Mouse (Mus musculus): Measurements from ENCODE around the gene Bmp8a.

DNA sequence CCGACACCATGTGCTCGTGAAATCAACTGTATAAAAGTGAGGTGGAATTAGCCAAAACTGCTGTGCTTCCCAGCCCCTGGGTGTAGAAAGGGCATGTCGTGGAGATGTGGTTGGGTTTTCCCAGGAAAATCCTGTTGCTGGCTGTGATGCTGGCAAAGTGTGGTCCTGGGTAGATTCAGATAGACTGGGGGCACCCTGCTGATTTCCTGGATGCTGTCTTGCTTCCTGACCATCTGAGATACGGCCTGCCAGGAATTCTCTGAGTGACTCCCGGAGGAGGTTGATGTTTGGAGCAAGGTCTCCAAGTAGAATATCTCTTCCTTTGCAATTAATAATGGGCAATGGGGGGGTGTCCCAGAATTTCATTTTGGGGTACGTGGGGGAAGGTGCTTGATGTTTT lies 14.1 kb downstream of the Bmp8a start:
- TF ChIP-seq POLR2A (IDR thresholded peaks at IDR 0.05; ENCODE audit: insufficient read length, low read depth) (no peak), MYOG (IDR thresholded peaks at IDR 0.05; ENCODE audit: control insufficient read depth in 1 of 3, insufficient read depth in 1 of 3, insufficient read length in 2 of 3, low read depth in 2 of 3) (no peak), SRF (IDR thresholded peaks at IDR 0.05; ENCODE audit: control insufficient read depth, insufficient read length, low read depth) (no peak), E2F4 (IDR thresholded peaks at IDR 0.05; ENCODE audit: insufficient read depth) (no peak), TCF12 (IDR thresholded peaks at IDR 0.05; ENCODE audit: insufficient read depth, poor library complexity, severe bottlenecking) (no peak), USF1 (IDR thresholded peaks at IDR 0.05; ENCODE audit: low read depth) (no peak), MAX (IDR thresholded peaks at IDR 0.05; ENCODE audit: low read depth) (no peak), MYOD1 (IDR thresholded peaks at IDR 0.05; ENCODE audit: control insufficient read depth in 1 of 3, insufficient read length in 2 of 3, low read depth in 2 of 3) (no peak), POLR2AphosphoS2 (IDR thresholded peaks at IDR 0.05; ENCODE audit: insufficient read length, low read depth) (no peak), CEBPB (IDR thresholded peaks at IDR 0.05; ENCODE audit: insufficient read depth, poor library complexity, severe bottlenecking) (no peak), TCF3 (IDR thresholded peaks at IDR 0.05; ENCODE audit: insufficient read length, low read depth) (no peak)

Measured in myocyte (in vitro differentiated cells).